Mouse (Mus musculus): Measurements from ENCODE around the gene Dpp6. TPM values are rescaled to one million over a fixed set of nuclear protein-coding genes. Genes with fewer than 3 reads are reported as not detected.

Gene Dpp6
- 0.77 and 0.95 TPM in 2 replicates for polyA plus RNA-seq (2015; fragmentation: Nextera tagmentation; extraction: Ambion mirVana)

DNA sequence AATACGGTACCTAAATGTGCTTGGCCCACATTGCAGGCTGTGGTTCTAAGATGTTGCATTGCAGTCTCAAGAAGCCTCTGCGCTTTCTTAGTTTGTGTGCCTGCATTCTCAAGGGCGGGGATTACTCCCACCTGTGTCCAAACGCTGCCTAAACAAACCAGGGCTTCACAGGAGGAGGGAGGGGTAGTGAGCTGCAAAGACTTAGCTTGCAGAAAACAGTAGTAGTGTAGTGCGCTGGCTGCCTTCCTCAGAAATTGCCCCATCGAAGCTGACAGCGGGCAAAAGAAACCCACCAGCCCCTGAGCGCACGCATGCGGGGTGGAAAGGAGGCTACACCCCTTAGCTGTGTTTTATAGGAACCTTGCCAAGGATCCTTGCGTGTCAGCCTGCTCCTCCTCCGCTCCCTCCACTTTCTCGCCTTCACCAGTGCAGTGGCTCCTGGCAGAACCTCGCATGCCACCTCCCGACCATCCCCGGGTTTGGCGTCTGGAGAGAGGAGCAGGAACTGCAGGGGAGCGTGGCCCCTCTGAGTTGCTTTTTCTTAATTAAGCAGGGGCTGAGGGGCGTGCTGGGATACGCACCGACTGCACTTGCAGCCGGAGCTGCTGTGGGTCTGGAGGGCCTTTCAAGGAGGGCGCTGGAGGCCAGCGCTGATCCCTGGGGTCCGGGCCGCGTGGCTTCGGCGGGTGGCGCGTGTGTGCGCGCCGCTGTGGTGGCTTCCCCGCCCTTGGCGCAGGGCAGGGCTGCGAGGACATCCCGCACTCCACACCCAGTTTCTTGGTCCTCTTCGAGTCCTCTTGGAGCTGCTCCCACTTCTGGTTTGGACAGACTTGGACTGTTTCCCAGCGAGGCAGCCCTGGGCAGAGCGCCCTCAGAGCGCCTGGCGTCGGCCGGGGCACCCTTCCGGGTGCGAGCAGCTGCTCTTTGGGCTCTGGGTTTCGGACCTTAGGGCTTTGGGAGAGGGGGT, at the start of gene Dpp6:
Gene Dpp6 (plus strand): TSS at position 229 of the 967 bp plus-strand sequence.

DNA sequence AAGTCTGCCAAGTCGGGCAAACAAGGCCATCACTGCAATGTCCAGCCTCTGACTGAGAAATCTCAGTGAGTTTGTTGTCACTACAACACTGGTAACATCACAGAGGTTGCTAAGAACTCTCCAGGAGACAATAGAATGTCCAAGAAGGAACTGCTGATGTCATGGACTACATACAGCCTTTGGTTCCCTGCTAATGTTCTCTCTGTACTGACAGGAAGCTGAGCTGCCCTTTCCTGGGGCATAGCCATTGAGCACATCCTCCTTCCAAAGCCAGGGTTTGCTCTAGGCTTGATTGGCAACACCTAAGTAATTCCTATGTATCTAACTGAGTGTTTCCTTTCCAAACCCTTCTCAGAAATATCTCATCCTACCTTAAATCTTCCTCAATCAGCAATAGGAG, 684.3 kb downstream of the Dpp6 start, which contains the start of gene Speer4b:
Gene Speer4b (minus strand): TSS at position 101 of the 400 bp plus-strand sequence.

